Mouse (Mus musculus) limb, embryonic 10.5 days (tissue): ENCODE measurements at regions not wholly inside any gene's neighbourhood (a gene's known extent, or its start where the extent isn't known, plus 50 kb on each side); places are given as distances from the start of the nearest gene placed in this dataset.

Experiments
- DNase-seq: peaks from one replicate; pipeline ENCODE4 v3.0.0-alpha.2; 2017; ENCODE audit warnings: low spot score
- H3K27ac ChIP-seq: fragments of 300-500 bp; sonication (generic); 2 replicates; pipeline ENCODE4 v1.5.1; 2016; ENCODE audit warnings: mild to moderate bottlenecking
- H3K27me3 ChIP-seq: fragments of 300-500 bp; sonication (generic); 2 replicates; pipeline ENCODE4 v1.6.1; 2016; ENCODE audit warnings: low read depth, mild to moderate bottlenecking; ENCODE audit not compliant: poor library complexity, severe bottlenecking
- H3K36me3 ChIP-seq: fragments of 300-500 bp; sonication (generic); 2 replicates; pipeline ENCODE4 v1.6.1; 2016; ENCODE audit warnings: mild to moderate bottlenecking, moderate library complexity
- H3K4me1 ChIP-seq: fragments of 300-500 bp; sonication (generic); 2 replicates; pipeline ENCODE4 v1.6.1; 2016
- H3K4me3 ChIP-seq: fragments of 300-500 bp; sonication (generic); 2 replicates; pipeline ENCODE4 v1.5.1; 2016; ENCODE audit warnings: mild to moderate bottlenecking, moderate library complexity
- H3K9me3 ChIP-seq: fragments of 300-500 bp; sonication (generic); replicated peaks from 2 replicates; pipeline ENCODE4 v1.6.1; 2016; ENCODE audit warnings: mild to moderate bottlenecking
- WGBS: fragments of 180-500 bp; shearing (Covaris S2); methylation state at CpG from one replicate; pipeline ENCODE4 v1.1.7; 2016; 5-methylcytosine and 5-hydroxymethylcytosine counted together

- no peak for DNase-seq
- no peaks in the 10 kb centered on the region for H3K36me3 ChIP-seq
- WGBS, result 10% methylated on average over 3 of the region's 3 CpGs
- no peaks in the 10 kb centered on the region for H3K27me3 ChIP-seq
- H3K9me3 ChIP-seq, result no peaks in the 10 kb centered on the region
- H3K4me1 ChIP-seq, result peaks cover 19% of the 10 kb centered on the region
- H3K27ac ChIP-seq, result peak overlapping the region; percentile 61; the same call in 1 of the 2 replicates
- H3K4me3 ChIP-seq, result no peak overlapping the region
Measured at GRCm38 (mm10) chr16:50753612-50754389, 162.8 kb upstream of the Ccdc54 start.

GRCm38 (mm10) chr16:50753046-50753445 lies 162.1 kb upstream of the Ccdc54 start:
- WGBS, result 80% methylated on average over 11 of the region's 11 CpGs
- no peak for DNase-seq
- Histone ChIP-seq H3K36me3 (no peaks in the 10 kb centered on the region), H3K27me3 (no peaks in the 10 kb centered on the region), H3K27ac (peak overlapping the region; percentile 61; the same call in 1 of the 2 replicates), H3K4me1 (peaks cover 19% of the 10 kb centered on the region), H3K4me3 (no peak overlapping the region), H3K9me3 (no peaks in the 10 kb centered on the region)

- H3K4me1 ChIP-seq, result peaks cover 19% of the 10 kb centered on the region
- WGBS, result 89% methylated on average over 10 of the region's 10 CpGs
- H3K27me3 ChIP-seq, result no peaks in the 10 kb centered on the region
- no peak for DNase-seq
- H3K4me3 ChIP-seq, result no peak overlapping the region
- no peak overlapping the region for H3K27ac ChIP-seq
- no peaks in the 10 kb centered on the region for H3K9me3 ChIP-seq
- H3K36me3 ChIP-seq, result no peaks in the 10 kb centered on the region
Measured at GRCm38 (mm10) chr16:50752277-50752600, 161.3 kb upstream of the Ccdc54 start.

DNA sequence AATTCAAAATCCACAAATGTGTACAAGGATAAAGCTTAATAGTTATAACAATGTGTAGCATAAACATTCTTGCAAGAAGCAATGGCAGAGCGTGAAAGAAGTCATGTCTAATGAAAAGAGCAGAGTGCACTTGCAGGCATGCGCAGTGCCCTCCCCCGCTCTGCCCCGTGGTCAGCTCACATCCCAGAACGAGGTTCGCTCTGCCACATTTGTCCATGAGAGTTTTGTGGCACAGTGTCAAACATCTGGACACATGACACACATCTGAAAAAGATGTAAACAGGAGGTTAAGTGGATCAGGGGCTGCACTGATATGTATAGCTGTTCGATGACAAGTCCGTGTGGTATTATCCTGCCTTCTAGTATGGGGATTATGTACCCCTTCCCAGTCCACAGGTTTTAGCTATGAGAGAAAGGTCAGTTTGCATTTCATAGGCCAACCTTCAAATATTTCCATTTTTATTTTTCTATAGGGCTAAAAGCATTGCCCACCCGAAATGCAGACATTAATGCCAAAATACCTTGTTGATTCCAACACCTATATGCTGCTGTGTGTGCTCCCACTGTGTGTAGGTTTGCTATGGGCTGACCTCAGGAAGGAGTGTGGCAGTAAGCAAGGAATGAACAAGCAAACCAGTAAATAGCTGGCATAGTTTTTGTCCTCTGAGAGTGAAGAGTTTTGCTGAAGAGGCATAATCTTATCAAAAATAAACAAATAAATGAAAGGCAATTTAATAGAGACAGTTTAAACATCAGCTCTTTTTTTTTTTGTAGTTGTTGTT lies 160.7 kb upstream of the Ccdc54 start:
- peaks cover 19% of the 10 kb centered on the region for H3K4me1 ChIP-seq
- no peak for DNase-seq
- H3K9me3 ChIP-seq, result no peaks in the 10 kb centered on the region
- no peak overlapping the region for H3K27ac ChIP-seq
- no peak overlapping the region for H3K4me3 ChIP-seq
- H3K36me3 ChIP-seq, result no peaks in the 10 kb centered on the region
- 85% methylated on average over 9 of the region's 9 CpGs for WGBS
- H3K27me3 ChIP-seq, result no peaks in the 10 kb centered on the region

GRCm38 (mm10) chr16:50747698-50748097 lies 156.7 kb upstream of the Ccdc54 start:
- Histone ChIP-seq H3K9me3 (no peaks in the 10 kb centered on the region), H3K4me1 (no peaks in the 10 kb centered on the region; the same call in 1 of the 2 replicates), H3K27ac (no peak overlapping the region), H3K27me3 (no peaks in the 10 kb centered on the region), H3K4me3 (no peak overlapping the region), H3K36me3 (no peaks in the 10 kb centered on the region)
- WGBS, result 94% methylated on average over 5 of the region's 5 CpGs
- no peak for DNase-seq

GRCm38 (mm10) chr16:50745723-50746122 lies 154.8 kb upstream of the Ccdc54 start:
- Histone ChIP-seq H3K27me3 (no peaks in the 10 kb centered on the region), H3K4me3 (no peak overlapping the region), H3K27ac (no peak overlapping the region), H3K36me3 (no peaks in the 10 kb centered on the region), H3K9me3 (no peaks in the 10 kb centered on the region), H3K4me1 (no peaks in the 10 kb centered on the region)
- no peak for DNase-seq
- 70% methylated on average over 2 of the region's 2 CpGs for WGBS

DNA sequence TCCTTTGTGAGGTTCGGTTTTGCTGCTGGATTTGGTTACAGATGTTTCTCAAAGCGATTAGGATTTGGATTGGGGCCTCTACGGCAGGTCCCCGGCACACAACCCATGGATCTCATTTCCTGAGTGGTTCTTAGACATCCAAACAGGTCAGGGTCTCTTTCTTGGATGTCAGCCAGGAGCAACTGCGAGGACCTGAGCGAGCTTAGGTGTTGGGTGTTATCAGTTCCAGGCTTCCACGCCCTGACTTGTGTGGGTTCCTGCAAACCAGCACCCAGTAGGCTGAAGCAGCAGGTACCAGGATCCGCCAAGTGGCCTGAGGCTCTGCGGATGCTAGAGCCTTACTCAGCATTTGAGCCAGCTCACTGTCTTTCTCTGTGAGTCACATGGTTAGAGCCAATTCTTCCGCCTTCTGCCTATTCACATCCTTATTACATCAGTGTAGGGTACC lies 146.5 kb upstream of the Ccdc54 start:
- H3K9me3 ChIP-seq, result no peaks in the 10 kb centered on the region
- peak overlapping the region; percentile 80 for H3K27ac ChIP-seq
- 40% methylated on average over 10 of the region's 10 CpGs for WGBS
- peaks cover 9% of the 10 kb centered on the region for H3K4me1 ChIP-seq
- H3K4me3 ChIP-seq, result peak overlapping the region; percentile 48
- no peaks in the 10 kb centered on the region for H3K36me3 ChIP-seq
- no peak for DNase-seq
- H3K27me3 ChIP-seq, result no peaks in the 10 kb centered on the region; the same call in 1 of the 2 replicates

DNA sequence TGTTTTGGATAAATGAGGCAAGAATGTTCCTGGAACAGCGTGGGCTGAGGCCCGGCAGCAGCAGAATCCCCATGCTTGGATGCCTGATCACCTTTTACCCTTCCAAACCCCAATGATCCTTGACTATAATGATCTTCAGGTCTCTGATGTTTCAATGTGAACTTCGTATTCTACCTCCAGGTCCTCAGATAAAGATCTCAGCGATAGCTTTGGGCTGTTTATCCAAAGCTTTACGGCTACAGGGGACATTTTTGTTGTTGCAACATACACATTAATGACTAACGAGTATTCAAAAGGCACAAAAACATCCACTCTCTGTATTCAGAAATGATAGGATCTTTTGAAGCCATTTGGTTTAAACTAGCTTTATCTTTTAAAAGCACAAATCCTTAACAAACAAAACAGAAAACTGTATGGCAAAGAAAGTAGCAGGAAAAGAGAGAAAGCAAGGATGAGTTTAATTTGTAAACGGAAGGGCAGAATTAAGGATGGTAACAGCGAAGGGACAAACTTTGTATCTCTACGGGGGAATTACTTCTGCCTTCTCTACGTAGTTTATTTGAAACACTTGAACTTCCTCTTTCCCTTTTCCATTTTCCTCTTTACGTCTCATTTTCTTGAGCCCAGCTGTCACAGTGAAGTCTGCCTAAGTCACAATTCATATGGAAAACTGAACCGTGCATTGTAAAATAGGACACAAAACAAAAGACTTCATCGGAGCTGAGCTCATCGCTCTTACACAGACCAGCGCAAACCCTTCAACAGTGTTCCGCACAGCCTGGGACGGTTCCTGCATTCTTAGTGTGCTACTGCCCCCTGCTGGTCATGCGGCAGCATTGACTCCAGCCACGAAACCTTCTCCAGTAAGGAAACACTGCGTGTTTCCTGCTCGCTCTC lies 145.4 kb upstream of the Ccdc54 start:
- Histone ChIP-seq H3K36me3 (no peaks in the 10 kb centered on the region), H3K27me3 (no peaks in the 10 kb centered on the region; the same call in 1 of the 2 replicates), H3K9me3 (no peaks in the 10 kb centered on the region), H3K4me3 (peak overlapping the region; percentile 48), H3K27ac (peak overlapping the region; percentile 80), H3K4me1 (peaks cover 13% of the 10 kb centered on the region)
- 10% methylated on average over 21 of the region's 21 CpGs for WGBS
- peak; percentile 95 for DNase-seq

- no peaks in the 10 kb centered on the region for H3K9me3 ChIP-seq
- DNase-seq, result no peak
- 90% methylated on average over 3 of the region's 3 CpGs for whole genome bisulfite sequencing
- H3K27ac ChIP-seq, result no peak overlapping the region
- H3K4me3 ChIP-seq, result no peak overlapping the region
- peaks cover 13% of the 10 kb centered on the region for H3K4me1 ChIP-seq
- no peaks in the 10 kb centered on the region for H3K36me3 ChIP-seq
- H3K27me3 ChIP-seq, result peaks cover 4% of the 10 kb centered on the region; the same call in 1 of the 2 replicates
Measured at GRCm38 (mm10) chr16:50733359-50733758, 142.4 kb upstream of the Ccdc54 start.

- Histone ChIP-seq H3K36me3 (no peaks in the 10 kb centered on the region), H3K4me1 (peaks cover 10% of the 10 kb centered on the region), H3K4me3 (peak overlapping the region; percentile 76), H3K9me3 (no peaks in the 10 kb centered on the region), H3K27me3 (peaks cover 4% of the 10 kb centered on the region; the same call in 1 of the 2 replicates), H3K27ac (peak overlapping the region; percentile 67)
- under 1% methylated on average over 58 of the region's 58 CpGs for WGBS
- DNase-seq, result peak; percentile 90
Measured at GRCm38 (mm10) chr16:50732082-50733006, 141.4 kb upstream of the Ccdc54 start.

DNA sequence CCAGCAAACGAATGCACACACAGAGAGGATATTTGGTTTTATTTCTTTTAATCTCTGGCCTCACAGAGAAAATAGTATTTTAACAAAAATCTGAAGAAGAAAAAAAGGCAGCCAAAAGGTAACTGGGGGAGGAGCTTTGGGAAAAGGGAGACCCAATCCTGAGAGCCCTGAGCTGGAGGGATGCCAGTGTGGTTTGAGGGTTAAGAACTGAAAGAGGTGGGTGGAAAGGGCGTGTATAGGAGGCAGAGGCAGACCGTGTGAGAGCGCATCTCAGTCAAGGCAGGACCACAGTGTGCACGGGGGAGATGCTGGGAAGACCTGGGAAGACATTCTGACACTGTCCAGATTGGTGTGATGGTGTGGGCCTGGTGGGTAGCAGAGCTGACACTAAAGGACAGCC lies 138.4 kb upstream of the Ccdc54 start:
- H3K4me3 ChIP-seq, result no peak overlapping the region
- DNase-seq, result no peak
- 58% methylated on average over 5 of the region's 5 CpGs for WGBS
- 0 out of 2 replicates have a peak, but pooled peaks cover 7% of the 10 kb centered on the region for H3K4me1 ChIP-seq
- no peaks in the 10 kb centered on the region for H3K36me3 ChIP-seq
- no peaks in the 10 kb centered on the region for H3K9me3 ChIP-seq
- H3K27ac ChIP-seq, result no peak overlapping the region
- H3K27me3 ChIP-seq, result peaks cover 4% of the 10 kb centered on the region; the same call in 1 of the 2 replicates

DNA sequence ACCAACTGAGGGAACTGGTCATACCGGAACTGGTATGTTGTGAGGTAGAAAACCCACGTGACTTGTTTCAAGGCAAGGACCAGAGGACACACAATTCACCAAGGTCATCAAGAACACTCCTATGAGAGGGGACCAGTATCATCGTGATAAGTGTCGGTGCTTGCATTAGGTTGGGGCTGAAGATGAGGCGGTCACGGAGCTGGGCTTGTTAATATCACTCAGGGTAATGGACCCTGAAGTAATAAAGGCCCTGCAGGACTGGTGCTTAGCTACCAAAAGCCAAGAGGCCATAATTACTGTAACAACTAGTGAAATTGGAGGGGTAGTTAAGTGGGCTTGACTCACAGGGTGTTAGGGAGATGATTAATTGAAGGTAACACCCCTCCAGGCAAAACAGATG lies 132.2 kb upstream of the Ccdc54 start:
- Histone ChIP-seq H3K27me3 (no peaks in the 10 kb centered on the region), H3K9me3 (no peaks in the 10 kb centered on the region), H3K36me3 (no peaks in the 10 kb centered on the region), H3K4me3 (no peak overlapping the region), H3K27ac (no peak overlapping the region), H3K4me1 (no peaks in the 10 kb centered on the region)
- DNase-seq, result no peak
- 74% methylated on average over 6 of the region's 6 CpGs for WGBS
